Mouse (Mus musculus): ENCODE results near the gene Srrd.
"Not testable (repeated sequence)": the region's sequence is repeated elsewhere in the genome, so short reads cannot be mapped to it uniquely, and the experiment has no call there.

Gene Srrd

DNA sequence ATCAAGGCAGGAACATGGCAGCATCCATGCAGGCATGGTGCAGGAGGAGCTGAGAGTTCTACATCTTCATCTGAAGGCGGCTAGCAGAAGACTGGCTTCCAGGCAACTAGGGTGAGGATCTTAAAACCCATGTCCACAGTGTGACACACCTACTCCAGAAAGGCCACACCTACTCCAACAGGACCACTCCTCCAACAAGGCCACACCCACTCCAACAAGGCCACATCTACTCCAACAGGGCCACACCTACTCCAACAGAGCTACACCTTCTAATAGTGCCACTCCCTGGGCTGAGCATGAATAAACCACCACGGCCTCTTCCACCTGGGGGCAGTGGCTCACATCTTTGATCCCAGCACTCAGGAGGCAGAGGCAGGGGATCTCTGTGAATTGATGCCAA is 23.5 kb downstream of the Srrd start:
- DNase-seq (ENCODE audit: low read depth, low spot score) = not testable (repeated sequence)

DNA sequence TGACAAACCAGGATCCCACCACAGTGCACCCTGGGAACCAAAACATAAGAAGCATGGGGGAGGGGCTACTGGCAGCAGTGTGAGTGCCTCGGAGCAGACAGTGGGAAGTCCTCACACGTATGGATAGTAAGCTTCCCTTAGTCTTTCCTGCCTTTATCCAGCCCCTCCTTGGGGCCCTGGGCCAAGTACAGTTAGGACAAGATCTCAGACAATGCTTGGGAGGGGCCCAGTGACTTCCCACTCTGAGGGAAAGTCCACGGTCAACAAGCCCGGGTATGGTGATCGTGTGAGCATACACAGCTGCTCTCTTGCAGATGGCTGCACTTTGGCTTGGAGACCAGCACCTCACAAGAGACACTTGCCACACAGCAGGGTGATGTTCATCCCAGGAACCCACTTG is 25.5 kb downstream of the Srrd start:
- DNase-seq (ENCODE audit: low read depth, low spot score) = no peak

DNA sequence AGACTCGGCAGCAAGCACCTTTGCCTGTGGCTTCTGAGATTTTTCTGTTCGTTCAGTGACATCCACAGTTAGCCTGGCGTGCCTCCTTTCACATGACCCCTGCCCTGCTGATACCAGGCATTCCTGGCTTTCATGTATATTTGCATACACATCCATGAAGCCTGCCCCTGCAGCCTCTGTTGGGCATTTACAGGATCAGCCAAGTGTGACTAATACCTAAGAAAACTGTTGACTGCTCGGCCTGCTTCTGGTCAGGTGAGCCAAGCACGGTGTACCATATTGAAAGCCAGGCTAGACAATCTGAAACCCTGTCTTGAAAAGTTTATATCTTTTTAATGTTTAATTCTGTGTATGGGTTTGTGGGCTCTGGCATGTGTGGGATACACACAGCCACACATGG is 26.4 kb downstream of the Srrd start:
- DNase-seq (ENCODE audit: low read depth, low spot score) = no peak

DNA sequence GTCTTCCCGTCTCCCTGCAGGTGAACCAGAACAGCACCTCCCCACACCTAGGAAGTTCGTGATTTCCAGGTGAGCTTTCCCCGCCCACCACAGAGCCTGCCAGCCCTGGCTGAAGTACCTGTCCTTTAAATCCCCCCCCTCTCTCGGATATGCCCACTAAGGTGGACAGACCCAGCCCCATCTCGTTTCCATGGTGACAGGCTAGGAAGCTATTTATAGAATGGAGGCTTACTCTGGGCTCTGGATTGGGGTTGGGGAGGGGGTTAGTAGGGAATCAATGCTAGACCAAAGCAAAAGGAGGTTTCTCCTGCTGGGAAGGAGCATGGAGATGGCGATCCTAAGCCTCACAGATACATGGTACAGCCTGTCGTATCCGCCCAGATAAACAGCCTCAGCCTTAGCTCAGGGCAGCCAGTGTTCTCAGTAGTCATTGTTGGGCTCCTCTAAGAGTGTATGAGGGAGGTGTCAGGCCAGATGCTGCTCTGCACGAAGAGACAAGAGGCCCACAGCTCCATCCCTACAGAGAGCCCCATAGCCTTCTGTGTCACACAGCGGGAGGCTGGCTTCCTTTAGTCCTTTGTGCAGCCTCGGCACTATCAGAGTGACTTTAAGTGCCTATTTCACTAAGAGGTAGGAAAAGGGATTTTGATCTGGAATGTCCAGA is 29.5 kb downstream of the Srrd start:
- no peak for DNase-seq (ENCODE audit: low read depth, low spot score)

DNA sequence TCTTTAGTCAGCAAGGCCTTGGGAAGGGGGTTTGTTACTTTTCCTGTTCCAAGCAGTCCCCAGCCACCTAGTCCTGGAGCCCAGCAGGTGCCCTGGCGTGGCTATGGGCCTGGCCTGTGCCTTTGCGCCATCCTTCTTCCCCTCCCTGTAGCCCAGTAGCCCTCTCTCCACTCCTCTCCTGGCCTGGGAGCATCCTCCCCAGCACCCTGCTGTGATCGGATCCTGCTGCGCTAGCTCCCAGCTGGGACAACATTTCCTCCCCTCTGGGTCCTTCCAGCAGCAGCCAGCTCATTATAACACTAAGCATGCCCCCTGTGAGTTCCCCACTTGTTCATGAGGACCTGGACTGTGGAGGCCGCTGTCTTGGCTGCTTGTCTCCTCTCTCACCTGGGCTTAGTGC is 37.0 kb downstream of the Srrd start:
- no peak for DNase-seq (ENCODE audit: low read depth, low spot score)

DNA sequence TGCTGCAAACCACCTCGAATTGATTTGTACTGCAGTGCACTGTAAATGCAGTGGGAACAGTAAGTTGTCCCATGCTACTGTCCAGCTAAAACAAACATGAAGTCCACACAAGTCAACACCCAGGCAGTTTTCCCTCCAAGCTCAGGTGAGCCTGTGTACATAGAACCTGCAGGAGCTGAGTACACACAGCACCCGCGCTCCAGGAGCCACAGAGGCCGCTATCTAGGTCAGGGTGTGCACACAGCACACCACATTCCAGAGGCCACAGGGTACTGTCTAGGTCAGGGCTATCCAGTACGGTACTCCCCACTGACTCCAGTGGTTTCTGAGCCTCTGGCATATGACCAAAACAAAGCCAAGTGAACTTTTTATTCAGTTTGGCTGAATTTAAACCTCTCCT is 40.5 kb downstream of the Srrd start:
- DNase-seq (ENCODE audit: low read depth, low spot score) = no peak

DNA sequence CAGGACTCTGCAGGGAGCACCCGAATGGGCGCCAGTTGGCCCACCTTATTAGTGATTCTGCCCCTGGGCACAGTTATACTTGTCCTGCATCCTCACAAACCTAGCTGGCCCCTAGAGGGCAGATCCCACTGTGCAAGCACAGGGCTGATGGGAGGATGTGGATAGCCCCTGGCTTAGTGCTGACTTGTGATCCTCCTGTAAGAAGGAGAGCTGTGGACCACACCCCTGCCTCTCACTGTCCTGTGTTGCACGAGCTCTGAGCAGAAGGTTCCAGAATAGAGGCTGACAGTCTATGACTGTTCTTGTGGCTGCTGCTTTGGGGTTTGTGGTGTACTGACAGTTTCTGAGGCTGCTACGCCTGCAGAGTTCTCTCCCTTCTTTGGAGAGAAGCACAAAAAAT is 41.1 kb downstream of the Srrd start:
- no peak for DNase-seq (ENCODE audit: low read depth, low spot score)

DNA sequence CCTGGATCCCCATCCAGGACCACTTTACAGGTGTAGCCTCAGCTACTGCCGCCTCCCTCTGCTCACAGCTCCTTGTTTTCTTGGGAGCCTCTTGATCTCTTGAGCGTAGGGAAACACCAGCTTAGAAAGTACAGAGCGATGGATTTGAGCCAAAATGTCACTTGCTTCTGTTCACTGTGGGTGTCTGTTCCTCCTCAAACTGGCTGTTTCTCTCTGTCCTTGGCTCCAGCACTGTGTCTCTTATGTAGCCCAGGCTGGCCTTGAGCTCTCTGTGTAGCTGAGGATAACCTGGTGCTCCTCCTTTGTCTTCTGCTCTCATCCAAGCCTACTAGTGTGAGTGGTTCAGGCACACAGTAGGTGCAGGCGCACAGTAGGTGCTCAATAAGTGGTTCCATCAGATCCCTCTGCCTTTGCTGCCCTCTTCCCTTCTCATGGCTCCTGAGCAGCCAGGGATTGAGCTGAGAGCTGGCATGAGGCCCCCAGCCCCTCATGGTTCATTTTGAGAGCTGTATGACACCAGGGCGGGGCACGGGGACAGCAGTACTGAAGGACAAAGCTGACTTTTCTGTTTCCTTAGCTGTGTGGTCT is 42.0 kb downstream of the Srrd start:
- DNase-seq (ENCODE audit: low read depth, low spot score) = no peak

DNA sequence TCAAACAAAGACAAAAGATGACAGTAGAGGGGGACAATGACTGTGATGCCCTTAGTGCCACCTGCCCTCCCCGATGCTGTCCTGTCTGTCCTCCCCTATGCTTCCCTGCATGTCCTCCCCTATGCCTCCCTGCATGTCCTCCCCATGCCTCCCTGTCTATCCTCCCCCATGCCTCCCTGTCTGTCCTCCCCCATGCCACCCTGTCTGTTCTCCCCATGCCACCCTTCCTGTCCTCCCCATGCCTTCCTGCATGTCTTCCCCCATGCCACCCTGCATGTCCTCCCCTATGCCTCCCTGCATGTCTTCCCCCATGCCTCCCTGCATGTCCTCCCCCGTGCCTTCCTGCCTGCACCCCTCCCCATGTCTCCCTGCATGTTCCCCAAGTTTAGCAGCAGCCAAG is 42.7 kb downstream of the Srrd start:
- DNase-seq (ENCODE audit: low read depth, low spot score) = no peak

DNA sequence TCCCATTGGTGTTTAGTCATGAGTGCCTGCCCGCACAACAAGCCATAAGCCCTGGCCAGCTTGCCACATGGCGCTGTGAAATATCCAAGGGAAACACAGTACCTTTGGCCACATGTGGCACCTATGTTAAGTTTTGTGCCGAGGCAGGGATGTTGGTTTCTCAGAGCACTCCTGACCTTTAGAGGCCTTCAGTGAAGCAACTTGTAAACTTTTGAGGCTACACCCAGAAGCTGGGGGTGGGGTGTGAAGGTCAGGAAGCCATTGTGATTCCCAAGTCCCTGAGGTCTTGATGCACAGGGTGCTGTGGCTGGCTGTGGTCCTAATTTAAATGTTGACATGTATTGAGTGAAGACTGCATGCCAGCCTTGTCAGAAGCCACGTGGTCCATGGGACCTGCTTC is 43.4 kb downstream of the Srrd start:
- DNase-seq (ENCODE audit: low read depth, low spot score) = no peak

DNA sequence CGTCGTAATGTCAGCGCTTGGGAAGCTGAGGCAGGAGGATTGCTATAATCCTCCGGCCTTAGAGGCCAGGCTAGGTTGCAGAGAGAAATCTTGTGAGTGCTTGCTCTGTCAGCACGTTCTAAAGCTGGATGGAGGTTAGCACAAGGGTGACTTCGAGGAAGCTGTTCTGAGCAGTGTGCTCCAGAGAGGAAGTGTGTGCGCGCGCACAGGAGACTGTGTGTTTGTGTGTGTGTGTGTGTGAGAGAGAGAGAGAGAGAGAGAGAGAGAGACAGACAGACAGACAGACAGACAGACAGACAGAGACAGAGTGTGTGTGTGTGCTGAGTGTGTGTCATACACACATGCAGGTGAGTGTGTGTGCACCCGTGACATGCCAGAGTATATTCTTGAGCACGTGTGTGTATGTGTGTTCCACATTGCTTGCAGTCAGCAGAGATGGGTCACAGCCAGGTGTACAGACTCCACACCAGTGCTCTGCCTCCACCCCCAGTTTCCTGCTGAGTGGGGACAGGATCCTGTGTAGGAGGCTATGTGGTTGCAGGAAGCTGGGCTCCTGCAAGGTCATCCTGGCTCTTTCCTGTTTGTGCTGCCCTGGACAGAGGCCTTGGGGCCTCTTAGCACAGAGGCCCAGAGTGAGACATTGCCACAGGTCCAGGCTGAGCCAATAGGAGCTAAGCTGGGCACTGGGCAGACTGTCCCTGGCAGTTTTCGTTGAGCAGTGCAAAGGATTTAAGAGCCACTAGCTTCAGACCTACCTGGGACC is 44.4 kb downstream of the Srrd start:
- no peak for DNase-seq (ENCODE audit: low read depth, low spot score)

DNA sequence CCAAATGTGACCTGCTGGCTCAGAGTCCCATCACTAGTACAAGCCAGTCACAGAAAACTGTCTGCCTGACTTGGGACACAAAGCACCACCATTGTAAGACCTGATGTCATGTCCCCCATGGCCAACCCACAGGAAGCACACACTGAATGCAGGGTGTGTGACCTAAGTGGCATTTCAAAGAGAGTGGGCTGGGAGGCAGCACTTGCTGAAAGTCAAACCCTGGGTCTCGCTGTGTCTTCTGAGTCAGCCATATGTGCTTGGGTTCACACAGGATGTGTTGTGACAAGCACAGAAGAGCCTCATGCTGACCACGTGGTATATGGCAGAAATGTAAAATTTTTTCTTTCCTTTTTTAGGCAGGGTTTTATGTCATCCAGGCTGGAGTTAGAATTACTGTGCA is 45.6 kb downstream of the Srrd start:
- DNase-seq (ENCODE audit: low read depth, low spot score) = no peak

DNA sequence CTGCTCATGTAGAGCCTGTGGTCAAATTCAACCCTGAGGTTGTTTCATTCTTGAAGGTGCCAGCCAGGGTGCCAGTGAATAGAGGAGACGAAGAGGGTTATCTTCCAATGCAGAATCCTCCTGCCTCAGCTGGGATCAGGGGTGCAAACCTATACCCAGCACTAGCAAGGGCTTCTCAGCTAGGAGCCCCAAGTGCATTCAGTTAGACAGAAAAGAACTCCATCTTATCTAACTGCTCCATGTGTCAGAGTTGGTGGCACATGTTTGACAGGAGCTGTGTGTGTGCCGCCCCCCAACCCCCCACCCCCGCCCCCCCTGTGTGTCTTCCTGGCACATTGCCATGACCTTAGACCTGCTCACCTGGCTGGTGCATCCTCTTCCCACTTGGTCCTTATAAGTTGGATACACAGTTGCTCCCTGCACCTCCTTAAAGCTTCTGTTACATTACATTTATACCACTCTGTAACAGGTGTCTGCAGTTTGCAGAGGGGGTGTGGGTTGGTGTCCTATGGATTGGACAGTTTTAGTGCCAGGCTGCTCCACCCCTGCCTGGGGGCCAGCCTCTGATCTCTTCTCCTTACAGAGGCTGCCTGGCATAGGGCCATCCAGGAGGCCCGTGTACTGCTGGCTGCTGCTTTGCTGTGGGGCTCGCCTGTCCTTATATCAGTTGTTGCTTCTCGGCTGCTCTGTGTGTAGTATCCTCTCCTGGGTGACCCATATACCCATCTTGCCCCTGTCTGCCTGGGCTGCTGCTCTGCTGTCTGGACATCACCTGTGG is 46.2 kb downstream of the Srrd start:
- no peak for DNase-seq (ENCODE audit: low read depth, low spot score)

DNA sequence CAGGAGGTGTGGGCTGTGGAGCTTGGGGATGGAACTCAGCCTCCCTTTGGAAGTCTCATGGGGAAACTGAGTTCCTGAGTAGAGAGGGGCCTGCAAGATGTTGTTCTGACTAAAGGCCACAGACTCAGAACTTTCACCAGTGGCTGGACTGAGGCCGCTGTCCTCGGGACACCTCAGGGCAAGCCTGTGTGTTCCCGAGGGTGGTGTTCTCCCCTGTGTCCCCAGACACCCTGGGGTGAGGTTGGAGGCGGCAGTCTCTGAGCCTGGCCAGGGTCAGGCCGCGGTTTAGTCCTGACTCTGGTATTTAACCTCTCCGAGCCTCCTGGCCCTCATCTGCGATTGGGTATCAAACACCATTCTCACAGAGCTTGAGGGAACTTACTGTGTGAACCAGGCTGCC is 47.3 kb downstream of the Srrd start:
- DNase-seq (ENCODE audit: low read depth, low spot score) = no peak

DNA sequence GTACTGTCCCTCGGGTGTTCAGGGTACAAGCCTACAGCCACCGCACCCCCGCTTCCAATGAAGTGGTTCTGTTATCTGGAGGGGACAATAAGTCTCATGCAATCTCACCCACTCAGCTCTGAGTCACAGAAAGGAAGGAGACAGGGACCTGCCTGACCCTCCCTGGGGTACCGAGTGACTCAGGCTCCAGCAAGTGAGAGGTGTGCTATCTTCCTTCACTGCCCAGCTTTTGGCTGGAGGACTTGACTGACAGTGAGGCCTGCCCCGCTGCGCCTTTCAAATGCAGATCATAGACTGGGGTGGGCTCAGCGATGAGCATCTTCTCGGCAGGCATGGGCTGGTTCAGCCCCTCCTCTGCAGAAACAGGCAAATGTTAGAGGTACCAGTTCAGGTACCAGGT is 47.7 kb downstream of the Srrd start:
- DNase-seq (ENCODE audit: low read depth, low spot score) = no peak

DNA sequence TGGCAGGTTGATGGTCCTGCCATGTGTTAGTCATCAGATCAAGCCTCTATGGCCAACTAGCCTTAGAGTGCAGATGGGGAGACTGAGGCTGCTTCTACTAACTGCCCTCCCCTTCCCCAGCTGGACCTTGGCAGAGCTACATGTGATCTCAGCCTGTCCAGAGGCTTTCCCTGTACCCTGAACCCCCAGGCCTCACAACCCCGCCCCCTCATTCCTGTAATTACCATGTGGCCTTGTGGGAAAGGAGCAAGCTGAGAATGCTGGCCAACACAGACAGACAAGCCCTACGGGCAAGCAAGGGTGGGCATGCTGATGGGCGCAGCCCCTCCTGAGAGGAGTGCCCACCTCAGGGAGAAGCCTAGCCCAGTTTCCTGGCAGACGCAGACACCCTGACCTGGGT is 48.1 kb downstream of the Srrd start:
- DNase-seq (ENCODE audit: low read depth, low spot score) = no peak

DNA sequence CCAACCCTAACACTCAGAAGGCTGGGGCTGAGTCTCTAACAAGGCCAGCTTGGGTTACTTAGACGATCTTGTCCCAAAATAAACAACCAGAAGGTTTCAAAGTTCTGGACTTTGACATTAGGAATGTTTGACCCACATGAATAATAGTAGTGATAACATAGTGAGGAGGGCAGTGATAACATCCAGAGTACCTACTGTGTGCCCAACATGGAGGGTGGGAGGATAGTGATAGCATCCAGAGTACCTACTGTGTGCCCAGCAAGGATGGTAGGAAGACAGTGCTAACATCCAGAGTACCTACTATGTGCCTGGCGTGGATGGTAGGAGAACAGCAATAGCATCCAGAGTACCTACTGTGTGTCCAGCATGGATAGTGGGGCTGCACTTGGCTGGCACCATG is 49.0 kb downstream of the Srrd start:
- DNase-seq (ENCODE audit: low read depth, low spot score) = no peak

DNA sequence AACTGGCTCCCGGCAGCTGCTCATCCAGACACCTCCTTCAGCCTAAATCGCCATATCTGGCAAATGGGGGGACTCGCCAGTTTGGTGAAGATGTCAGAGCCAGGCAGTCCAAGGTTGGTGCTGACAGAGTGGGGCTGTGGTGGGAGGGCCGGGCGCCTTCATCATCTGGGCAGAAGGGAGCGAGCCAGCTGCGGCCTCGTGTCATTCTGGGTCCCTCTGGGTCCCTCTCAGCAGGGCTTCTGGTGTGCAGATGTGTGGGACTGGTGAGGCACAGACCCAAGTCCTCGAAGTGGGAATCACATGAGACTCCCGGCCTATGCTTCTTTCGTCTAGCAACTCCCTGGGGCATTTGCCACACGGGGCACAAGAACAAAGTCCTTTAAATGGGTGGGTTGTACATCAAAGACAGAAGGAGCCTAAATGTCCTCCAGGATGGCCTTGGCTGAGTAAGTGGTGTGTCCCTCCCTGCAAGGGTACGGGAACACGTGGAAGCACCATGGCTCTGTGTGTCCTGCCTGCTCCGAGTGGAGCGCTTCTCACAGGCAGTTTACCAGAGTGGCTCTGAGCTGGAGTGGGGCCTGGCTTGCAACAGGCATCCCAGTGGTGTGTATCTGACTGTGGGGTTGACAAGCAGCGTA is 50.4 kb downstream of the Srrd start:
- no peak for DNase-seq (ENCODE audit: low read depth, low spot score)

DNA sequence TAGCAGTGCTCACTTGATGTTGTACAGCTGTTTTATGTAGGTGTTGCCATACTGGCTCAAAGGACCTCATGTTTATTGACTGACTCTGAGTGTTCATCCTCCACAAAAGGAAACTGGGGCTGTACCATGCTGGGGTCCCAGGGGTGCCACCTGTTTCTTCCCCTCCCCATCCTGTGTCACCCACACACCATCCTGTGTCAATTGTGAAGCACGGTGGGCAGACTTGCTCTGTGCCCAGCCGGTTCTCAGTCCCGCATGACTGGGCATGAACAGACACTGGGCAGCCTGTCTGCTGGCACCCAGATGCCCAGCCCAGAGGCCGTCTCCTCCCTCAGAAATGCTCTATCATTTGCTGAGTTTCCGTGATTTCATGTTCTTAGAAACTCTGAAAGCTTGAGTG is 51.0 kb downstream of the Srrd start:
- no peak for DNase-seq (ENCODE audit: low read depth, low spot score)

DNA sequence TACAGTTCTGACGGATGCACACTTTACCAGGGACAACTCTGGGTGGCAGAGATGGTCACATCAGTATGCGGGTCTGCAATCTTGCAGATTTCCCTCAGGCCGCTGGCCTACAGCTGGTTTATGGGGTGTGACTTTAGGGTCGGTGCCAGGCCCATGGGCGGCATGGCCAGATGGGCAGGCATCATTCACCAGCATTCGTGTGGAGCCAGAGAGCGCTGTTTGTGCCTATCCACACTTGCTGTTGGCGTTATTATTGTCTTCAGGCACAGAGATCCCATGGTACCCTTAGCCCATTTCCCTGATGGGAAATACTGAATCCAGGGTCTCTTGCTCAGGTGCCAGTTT is 52.3 kb downstream of the Srrd start:
- DNase-seq (ENCODE audit: low read depth, low spot score) = no peak

DNA sequence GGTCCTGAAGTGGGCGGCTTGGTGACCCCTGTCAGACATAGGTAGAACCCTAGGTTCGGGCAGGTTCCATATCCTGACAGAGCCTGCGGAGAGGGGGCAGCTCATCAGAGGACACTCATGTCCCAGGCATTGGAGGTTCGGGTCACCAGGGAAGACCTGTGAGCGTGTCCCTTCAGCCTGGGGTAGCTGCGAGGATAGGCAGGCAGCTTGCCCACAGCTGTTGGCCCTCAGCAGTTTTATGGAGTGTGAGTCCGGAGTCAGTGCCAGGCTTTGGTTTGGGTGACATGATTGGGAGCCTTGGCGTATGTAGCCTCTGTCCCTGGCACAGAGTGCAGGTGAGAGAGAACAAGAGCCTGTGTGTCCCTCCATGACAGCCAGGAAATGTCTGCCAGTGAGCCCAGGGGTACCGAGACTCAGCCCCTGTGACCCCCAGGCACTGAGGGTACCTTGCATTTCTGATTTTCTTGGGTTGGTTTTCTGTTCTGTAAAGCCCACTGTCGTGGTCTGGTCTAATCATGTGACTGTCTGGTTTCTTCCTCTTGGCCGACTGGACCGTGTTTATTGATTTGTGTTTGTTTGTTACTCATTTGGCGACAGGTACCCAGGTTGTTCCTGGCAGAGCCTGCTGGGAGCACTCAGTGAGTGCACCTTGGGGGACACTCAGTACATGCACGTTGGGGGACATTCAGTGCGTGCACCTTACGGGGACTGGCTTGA is 52.9 kb downstream of the Srrd start:
- no peak for DNase-seq (ENCODE audit: low read depth, low spot score)

Data from WW6 (cell line).